In genomic region chr4:126146974-126147532, GRCm38 (mm10) we compare ENCODE assay signal across 7 mouse cellular contexts. TPM values are rescaled to one million over a fixed set of nuclear protein-coding genes. Genes with fewer than 3 reads are reported as not detected.
DNase-seq lines count a peak whose midpoint lies in the region; ATAC-seq and TF ChIP-seq lines count a peak whose summit lies in the region.

No protein-coding gene starts in this region.

- H3K9me3 ChIP-seq in hindbrain, embryonic 11.5 days (ENCODE audit: control insufficient read depth, low read length) = no peaks in the 10 kb centered on the region
- H3K9me3 ChIP-seq in hindbrain, embryonic 13.5 days = no peaks in the 10 kb centered on the region
- no peaks in the 10 kb centered on the region for H3K9me3 ChIP-seq in ES-Bruce4 (replicated peaks; ENCODE audit: control insufficient read depth, insufficient read depth, low read length, poor library complexity, severe bottlenecking)
- no peaks in the 10 kb centered on the region for H3K9me3 ChIP-seq in embryonic facial prominence, embryonic 11.5 days (replicated peaks; ENCODE audit: control insufficient read depth, low read length)
- no peaks in the 10 kb centered on the region for H3K9me3 ChIP-seq in liver, embryonic 12.5 days (replicated peaks)

- no peak for TF ChIP-seq POLR2A in ES-Bruce4 (IDR thresholded peaks at IDR 0.05; ENCODE audit: insufficient read depth, low read length)

- peaks cover 12% of the 10 kb centered on the region for H3K4me1 ChIP-seq in hindbrain, embryonic 11.5 days (replicated peaks; ENCODE audit: control insufficient read depth, insufficient read depth, low read length)
- peaks cover 22% of the 10 kb centered on the region for H3K4me1 ChIP-seq in hindbrain, embryonic 13.5 days (replicated peaks)
- H3K4me1 ChIP-seq in ES-Bruce4 (ENCODE audit: control insufficient read depth, insufficient read depth, low read length) = no peaks in the 10 kb centered on the region
- H3K4me1 ChIP-seq in embryonic facial prominence, embryonic 11.5 days (ENCODE audit: control insufficient read depth, insufficient read depth, low read length) = peaks cover 14% of the 10 kb centered on the region
- peaks cover 48% of the 10 kb centered on the region for H3K4me1 ChIP-seq in liver, embryonic 12.5 days

- no peak for TF ChIP-seq CTCF in ES-Bruce4 (IDR thresholded peaks at IDR 0.05; ENCODE audit: low read depth, low read length)

- no peak overlapping the region for H3K9ac ChIP-seq in hindbrain, embryonic 11.5 days (ENCODE audit: low read depth, low read length)
- H3K9ac ChIP-seq in hindbrain, embryonic 13.5 days = no peak overlapping the region
- peak overlapping the region; percentile 72 for H3K9ac ChIP-seq in ES-Bruce4 (ENCODE audit: low read depth, poor library complexity, severe bottlenecking)
- no peak overlapping the region; the same call in 1 of the 2 replicates for H3K9ac ChIP-seq in embryonic facial prominence, embryonic 11.5 days (replicated peaks; ENCODE audit: low read length)
- no peak overlapping the region for H3K9ac ChIP-seq in liver, embryonic 12.5 days

- TF ChIP-seq EP300 in ES-Bruce4 (IDR thresholded peaks at IDR 0.05; ENCODE audit: insufficient read depth, low read depth, low read length) = no peak

- H3K4me2 ChIP-seq in hindbrain, embryonic 11.5 days (replicated peaks; ENCODE audit: low read depth, low read length) = no peak overlapping the region
- H3K4me2 ChIP-seq in hindbrain, embryonic 13.5 days = no peak overlapping the region
- peak overlapping the region; percentile 91 for H3K4me2 ChIP-seq in embryonic facial prominence, embryonic 11.5 days (ENCODE audit: low read depth, low read length)
- H3K4me2 ChIP-seq in liver, embryonic 12.5 days = peak overlapping the region; percentile 70

- H3K27me3 ChIP-seq in hindbrain, embryonic 11.5 days (ENCODE audit: control insufficient read depth, insufficient read depth, low read length) = peaks cover 25% of the 10 kb centered on the region
- peaks cover 54% of the 10 kb centered on the region for H3K27me3 ChIP-seq in hindbrain, embryonic 13.5 days
- no peaks in the 10 kb centered on the region for H3K27me3 ChIP-seq in ES-Bruce4 (ENCODE audit: control insufficient read depth, insufficient read depth, low read length, poor library complexity, severe bottlenecking)
- H3K27me3 ChIP-seq in embryonic facial prominence, embryonic 11.5 days (ENCODE audit: control insufficient read depth, insufficient read depth, low read length) = no peaks in the 10 kb centered on the region
- peaks cover 64% of the 10 kb centered on the region for H3K27me3 ChIP-seq in liver, embryonic 12.5 days (replicated peaks)

- no peak for ATAC-seq in hindbrain, embryonic 11.5 days (ENCODE audit: low FRiP score)
- no peak for ATAC-seq in hindbrain, embryonic 13.5 days (ENCODE audit: low FRiP score)
- ATAC-seq in embryonic facial prominence, embryonic 11.5 days (replicated peaks; ENCODE audit: insufficient number of reproducible peaks, low FRiP score, low TSS enrichment, low read depth) = no peak
- ATAC-seq in liver, embryonic 12.5 days = no peak
- ATAC-seq in erythroid progenitor cell, adult 5-6 weeks (replicated peaks; ENCODE audit: low FRiP score, poor library complexity, severe bottlenecking) = no peak

- DNase-seq in hindbrain, embryonic 11.5 days (ENCODE audit: low spot score) = no peak
- DNase-seq in embryonic facial prominence, embryonic 11.5 days (ENCODE audit: low spot score) = peak; percentile 27
- DNase-seq in adrenal gland, adult (ENCODE audit: inconsistent age in 2 of 2, low spot score in 1 of 2) = no peak

- H3K27ac ChIP-seq in hindbrain, embryonic 11.5 days (ENCODE audit: low read depth, low read length) = peak overlapping the region; percentile 47; the same call in 1 of the 2 replicates
- H3K27ac ChIP-seq in hindbrain, embryonic 13.5 days = no peak overlapping the region
- H3K27ac ChIP-seq in ES-Bruce4 (ENCODE audit: insufficient read depth, low read length) = peak overlapping the region; percentile 74
- H3K27ac ChIP-seq in embryonic facial prominence, embryonic 11.5 days (replicated peaks; ENCODE audit: low read depth, low read length) = peak overlapping the region; percentile 85
- H3K27ac ChIP-seq in liver, embryonic 12.5 days = peak overlapping the region; percentile 77

- no peaks in the 10 kb centered on the region for H3K36me3 ChIP-seq in hindbrain, embryonic 11.5 days (ENCODE audit: control insufficient read depth, insufficient read depth, low read length)
- H3K36me3 ChIP-seq in hindbrain, embryonic 13.5 days = no peaks in the 10 kb centered on the region
- H3K36me3 ChIP-seq in ES-Bruce4 (ENCODE audit: control insufficient read depth, insufficient read depth, low read length, poor library complexity, severe bottlenecking) = no peaks in the 10 kb centered on the region
- no peaks in the 10 kb centered on the region for H3K36me3 ChIP-seq in embryonic facial prominence, embryonic 11.5 days (replicated peaks; ENCODE audit: control insufficient read depth, insufficient read depth, low read depth, low read length)
- no peaks in the 10 kb centered on the region; the same call in 1 of the 2 replicates for H3K36me3 ChIP-seq in liver, embryonic 12.5 days

- no peak overlapping the region for H3K4me3 ChIP-seq in hindbrain, embryonic 11.5 days (ENCODE audit: low read depth, low read length)
- H3K4me3 ChIP-seq in hindbrain, embryonic 13.5 days = no peak overlapping the region
- peak overlapping the region; percentile 69 for H3K4me3 ChIP-seq in ES-Bruce4 (ENCODE audit: low read depth, low read length)
- H3K4me3 ChIP-seq in embryonic facial prominence, embryonic 11.5 days (ENCODE audit: low read depth, low read length) = no peak overlapping the region
- peak overlapping the region; percentile 59; the same call in 1 of the 2 replicates for H3K4me3 ChIP-seq in liver, embryonic 12.5 days

- 36% methylated on average over 9 of the region's 9 CpGs for WGBS in hindbrain, embryonic 11.5 days
- WGBS in hindbrain, embryonic 13.5 days = 54% methylated on average over 9 of the region's 9 CpGs
- WGBS in embryonic facial prominence, embryonic 11.5 days = 26% methylated on average over 9 of the region's 9 CpGs
- WGBS in liver, embryonic 12.5 days (ENCODE audit: insufficient replicate concordance) = 51% methylated on average over 9 of the region's 9 CpGs

RNA-seq across cellular contexts. Expression of gene Eva1b, which starts 0.5 kb away (rescaled TPM):
- 33.1 and 36.0 TPM in 2 replicates for polyA plus RNA-seq in hindbrain, embryonic 11.5 days (2014; fragmentation: Nextera tagmentation; extraction: Ambion mirVana)
- polyA plus RNA-seq in hindbrain, embryonic 13.5 days (2015; fragmentation: Nextera tagmentation; extraction: Ambion mirVana) = 15.0 and 15.5 TPM in 2 replicates
- polyA plus RNA-seq in ES-Bruce4 (2011; ENCODE audit: insufficient read depth, insufficient read length, low read depth, missing spikeins) = 13.6 and 15.9 TPM in 2 replicates
- 48.9 and 51.0 TPM in 2 replicates for polyA plus RNA-seq in embryonic facial prominence, embryonic 11.5 days (2014; fragmentation: Nextera tagmentation; extraction: Ambion mirVana)
- polyA plus RNA-seq in liver, embryonic 12.5 days (2016; fragmentation: Nextera tagmentation; extraction: Ambion mirVana) = 19.3 and 19.5 TPM in 2 replicates
- total RNA-seq in erythroid progenitor cell, adult 5-6 weeks (2015; ENCODE audit: low replicate concordance) = not detected in 2 replicates
- 0.51 TPM in 1 of 2 replicates, not detected in the other for total RNA-seq in erythroid progenitor cell, adult 5-6 weeks (2017; ENCODE audit: low replicate concordance)

RNA-seq across cellular contexts. Expression of gene Sh3d21, which starts 16.2 kb away (rescaled TPM):
- polyA plus RNA-seq in hindbrain, embryonic 11.5 days (2014; fragmentation: Nextera tagmentation; extraction: Ambion mirVana) = 2.0 and 2.7 TPM in 2 replicates
- polyA plus RNA-seq in hindbrain, embryonic 13.5 days (2015; fragmentation: Nextera tagmentation; extraction: Ambion mirVana) = 1.3 and 1.4 TPM in 2 replicates
- polyA plus RNA-seq in ES-Bruce4 (2011; ENCODE audit: insufficient read depth, insufficient read length, low read depth, missing spikeins) = 5.5 and 6.0 TPM in 2 replicates
- polyA plus RNA-seq in embryonic facial prominence, embryonic 11.5 days (2014; fragmentation: Nextera tagmentation; extraction: Ambion mirVana) = 4.7 and 5.0 TPM in 2 replicates
- 1.3 and 1.6 TPM in 2 replicates for polyA plus RNA-seq in liver, embryonic 12.5 days (2016; fragmentation: Nextera tagmentation; extraction: Ambion mirVana)
- 1.8 TPM in 1 of 2 replicates, not detected in the other for total RNA-seq in erythroid progenitor cell, adult 5-6 weeks (2015; ENCODE audit: low replicate concordance)
- total RNA-seq in erythroid progenitor cell, adult 5-6 weeks (2017; ENCODE audit: low replicate concordance) = 0.90 TPM in 1 of 2 replicates, not detected in the other

RNA-seq across cellular contexts. Expression of gene Stk40, which starts 43.3 kb away (rescaled TPM):
- 19.0 and 26.0 TPM in 2 replicates for polyA plus RNA-seq in hindbrain, embryonic 11.5 days (2014; fragmentation: Nextera tagmentation; extraction: Ambion mirVana)
- polyA plus RNA-seq in hindbrain, embryonic 13.5 days (2015; fragmentation: Nextera tagmentation; extraction: Ambion mirVana) = 35.1 and 35.5 TPM in 2 replicates
- polyA plus RNA-seq in ES-Bruce4 (2011; ENCODE audit: insufficient read depth, insufficient read length, low read depth, missing spikeins) = 36.4 and 37.5 TPM in 2 replicates
- 22.7 and 23.8 TPM in 2 replicates for polyA plus RNA-seq in embryonic facial prominence, embryonic 11.5 days (2014; fragmentation: Nextera tagmentation; extraction: Ambion mirVana)
- polyA plus RNA-seq in liver, embryonic 12.5 days (2016; fragmentation: Nextera tagmentation; extraction: Ambion mirVana) = 22.4 and 23.0 TPM in 2 replicates
- 4.7 and 10.1 TPM in 2 replicates for total RNA-seq in erythroid progenitor cell, adult 5-6 weeks (2015; ENCODE audit: low replicate concordance)
- total RNA-seq in erythroid progenitor cell, adult 5-6 weeks (2017; ENCODE audit: low replicate concordance) = 2.4 and 6.4 TPM in 2 replicates

RNA-seq across cellular contexts. Expression of gene Lsm10, which starts 50.6 kb away (rescaled TPM):
- 44.1 and 45.5 TPM in 2 replicates for polyA plus RNA-seq in hindbrain, embryonic 11.5 days (2014; fragmentation: Nextera tagmentation; extraction: Ambion mirVana)
- polyA plus RNA-seq in hindbrain, embryonic 13.5 days (2015; fragmentation: Nextera tagmentation; extraction: Ambion mirVana) = 47.5 and 47.9 TPM in 2 replicates
- polyA plus RNA-seq in ES-Bruce4 (2011; ENCODE audit: insufficient read depth, insufficient read length, low read depth, missing spikeins) = 25.4 and 28.8 TPM in 2 replicates
- polyA plus RNA-seq in embryonic facial prominence, embryonic 11.5 days (2014; fragmentation: Nextera tagmentation; extraction: Ambion mirVana) = 46.1 and 47.0 TPM in 2 replicates
- 34.5 and 36.7 TPM in 2 replicates for polyA plus RNA-seq in liver, embryonic 12.5 days (2016; fragmentation: Nextera tagmentation; extraction: Ambion mirVana)
- 18.0 and 73.2 TPM in 2 replicates for total RNA-seq in erythroid progenitor cell, adult 5-6 weeks (2015; ENCODE audit: low replicate concordance)
- 2.2 and 4.1 TPM in 2 replicates for total RNA-seq in erythroid progenitor cell, adult 5-6 weeks (2017; ENCODE audit: low replicate concordance)

RNA-seq across cellular contexts. Expression of gene Thrap3, which starts 55.5 kb away (rescaled TPM):
- 191 and 228 TPM in 2 replicates for polyA plus RNA-seq in hindbrain, embryonic 11.5 days (2014; fragmentation: Nextera tagmentation; extraction: Ambion mirVana)
- polyA plus RNA-seq in hindbrain, embryonic 13.5 days (2015; fragmentation: Nextera tagmentation; extraction: Ambion mirVana) = 163 and 166 TPM in 2 replicates
- polyA plus RNA-seq in ES-Bruce4 (2011; ENCODE audit: insufficient read depth, insufficient read length, low read depth, missing spikeins) = 456 and 495 TPM in 2 replicates
- 211 and 232 TPM in 2 replicates for polyA plus RNA-seq in embryonic facial prominence, embryonic 11.5 days (2014; fragmentation: Nextera tagmentation; extraction: Ambion mirVana)
- polyA plus RNA-seq in liver, embryonic 12.5 days (2016; fragmentation: Nextera tagmentation; extraction: Ambion mirVana) = 162 and 163 TPM in 2 replicates
- 169 and 213 TPM in 2 replicates for total RNA-seq in erythroid progenitor cell, adult 5-6 weeks (2015; ENCODE audit: low replicate concordance)
- 298 and 354 TPM in 2 replicates for total RNA-seq in erythroid progenitor cell, adult 5-6 weeks (2017; ENCODE audit: low replicate concordance)

Comparison
In these comparisons a context has a peak if more than half of its experiments do, and no peak if none do; other contexts are left out.
1. H3K4me2 ChIP-seq: peak in embryonic facial prominence, embryonic 11.5 days (single experiment) and liver, embryonic 12.5 days (single experiment); none in hindbrain, embryonic 11.5 days (single experiment) and hindbrain, embryonic 13.5 days (single experiment).
2. H3K4me3 ChIP-seq: peak in ES-Bruce4 (single experiment) and liver, embryonic 12.5 days (single experiment); none in hindbrain, embryonic 11.5 days (single experiment), hindbrain, embryonic 13.5 days (single experiment) and embryonic facial prominence, embryonic 11.5 days (single experiment).